Mouse (Mus musculus) cortical plate, adult 2 months (tissue): ENCODE data around the gene Cachd1.

Experiments used
- CTCF ChIP-seq: fragments of 200-500 bp; IDR thresholded peaks from 2 replicates; pipeline ENCODE4 v1.5.1; 2011; ENCODE audit warnings: mild to moderate bottlenecking, control low read depth, low read length; ENCODE audit not compliant: insufficient read depth; ENCODE audit errors: extremely low read depth
- POLR2A ChIP-seq: fragments of 200-500 bp; IDR thresholded peaks from 2 replicates; pipeline ENCODE4 v1.6.1; 2011; ENCODE audit warnings: mild to moderate bottlenecking, low read length, control low read depth; ENCODE audit not compliant: insufficient read depth; ENCODE audit errors: extremely low read depth

DNA sequence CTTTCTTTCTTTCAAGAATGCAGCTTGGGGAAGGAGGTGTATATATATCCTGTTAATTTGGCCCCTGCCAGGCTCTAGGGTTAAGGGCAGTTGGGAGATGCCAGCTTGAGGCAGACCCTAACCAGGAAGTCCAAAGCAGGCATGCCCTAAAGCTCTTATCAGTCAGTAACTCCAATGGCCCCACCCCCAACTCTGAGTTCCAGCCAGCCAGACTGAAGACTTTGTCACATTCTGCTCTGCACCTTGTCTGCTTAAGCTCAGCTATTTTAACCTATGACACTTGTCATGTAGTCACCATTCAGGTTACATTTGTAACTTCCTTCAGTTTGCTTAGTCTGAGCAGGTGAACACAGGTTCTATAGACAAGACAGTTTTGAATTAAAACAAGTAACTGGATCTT is 117.3 kb downstream of the Cachd1 start:
- TF ChIP-seq POLR2A (no peak), CTCF (no peak)
